Mouse (Mus musculus): ENCODE measurements at regions not wholly inside any gene's neighbourhood (a gene's known extent, or its start where the extent isn't known, plus 50 kb on each side); places are given as distances from the start of the nearest gene placed in this dataset.

DNA sequence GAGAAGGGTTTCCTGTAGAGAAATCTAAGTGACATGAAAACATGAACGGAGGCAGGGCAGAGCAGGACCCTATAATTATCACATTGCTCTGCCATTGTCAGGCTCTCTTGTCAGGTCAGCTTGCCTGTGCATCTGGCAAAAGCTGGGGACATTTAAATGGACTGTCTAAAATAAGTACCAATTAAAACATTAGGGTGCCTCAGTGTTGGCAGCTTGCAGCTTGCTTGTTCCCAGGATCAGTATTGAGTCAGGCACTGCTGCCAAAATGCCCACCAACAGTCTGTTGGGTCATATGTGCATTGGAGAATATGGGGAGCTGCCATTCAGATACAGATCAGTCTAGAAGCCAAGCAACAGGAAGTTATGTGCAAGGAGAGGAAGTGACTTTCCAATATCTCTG, 349.5 kb upstream of the B3gat1 start:
- no peak for DNase-seq (ENCODE audit: low read depth)

DNA sequence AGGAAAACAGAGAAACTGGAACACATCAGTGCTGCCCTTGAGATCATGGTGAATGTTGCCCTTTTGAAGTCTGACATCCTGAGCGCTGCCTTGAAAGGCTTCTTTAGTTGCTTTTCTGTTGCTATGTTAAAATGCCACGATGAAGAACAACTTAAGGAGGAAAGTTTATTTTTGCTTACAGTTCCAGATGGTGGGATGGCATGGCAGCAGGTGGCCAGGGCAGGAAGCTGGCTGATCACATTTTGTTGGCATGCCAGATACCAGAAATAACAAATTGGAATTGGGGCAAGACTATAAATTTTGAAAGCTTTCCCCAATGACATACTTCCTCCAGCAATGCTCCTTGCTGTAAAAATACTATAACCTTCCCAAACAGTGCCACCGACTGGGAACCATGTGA, 334.9 kb upstream of the B3gat1 start:
- no peak for DNase-seq (ENCODE audit: low read depth)

DNA sequence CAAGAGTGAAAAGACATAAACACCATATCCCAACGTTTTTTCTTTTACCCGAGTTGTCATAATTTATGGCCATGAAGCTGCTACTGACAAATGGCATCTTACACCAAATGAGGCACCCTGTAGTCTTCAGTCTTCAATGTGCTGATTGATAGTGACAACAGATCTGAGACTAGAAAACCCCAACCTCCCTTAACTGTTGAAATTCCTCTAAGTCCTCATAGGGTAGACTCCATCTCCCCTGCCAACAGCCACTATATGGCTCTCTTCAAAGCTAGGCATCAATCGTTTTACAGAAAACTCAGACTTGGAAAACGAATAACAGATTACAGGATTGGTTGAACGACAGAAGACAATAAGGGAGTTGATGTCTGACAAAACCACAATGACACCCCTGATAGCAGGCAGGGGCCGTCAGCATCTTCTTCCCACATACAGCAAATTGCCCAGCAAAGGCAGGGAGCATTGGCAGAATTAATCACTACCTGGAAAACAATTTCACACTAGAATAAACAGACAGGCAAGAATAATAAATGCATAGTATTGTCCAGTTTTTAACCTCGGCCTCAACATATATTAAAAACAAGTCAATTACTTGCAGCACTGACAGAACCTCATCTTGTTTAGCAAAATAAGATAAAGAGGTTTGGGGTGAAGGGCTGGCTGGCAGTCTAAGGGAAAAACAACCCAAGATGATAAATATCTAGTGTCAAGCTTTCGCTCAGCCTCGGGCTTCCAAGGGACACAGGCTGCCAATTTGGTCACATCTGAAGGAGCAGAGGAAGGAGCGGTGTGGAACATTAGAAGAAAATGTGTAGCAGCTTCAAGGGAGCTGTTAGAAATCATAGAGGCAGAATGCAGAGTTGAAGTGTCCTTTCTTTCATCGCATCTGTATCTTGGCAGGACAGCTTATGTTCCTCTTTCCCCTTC, 310.4 kb upstream of the B3gat1 start:
- no peak for DNase-seq (ENCODE audit: low read depth)

DNA sequence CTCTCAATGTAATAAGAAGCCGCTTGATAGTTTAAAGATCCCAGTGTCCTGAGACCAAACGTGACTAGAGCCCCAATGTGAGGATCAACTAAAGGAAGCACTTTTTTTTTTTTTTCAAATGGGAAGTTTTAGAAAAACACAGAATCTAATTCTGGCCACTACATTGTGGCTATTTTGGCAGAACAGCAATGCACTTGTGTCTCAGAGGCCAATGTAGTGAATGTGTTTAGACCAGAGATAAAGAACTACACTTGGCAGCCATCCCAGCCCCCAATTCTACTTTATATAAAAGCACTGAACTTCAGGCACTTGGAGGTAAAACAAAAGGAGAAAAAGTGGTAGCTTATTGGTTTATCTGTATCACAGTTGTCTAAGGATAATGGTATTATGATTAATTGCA, 298.0 kb upstream of the B3gat1 start:
- DNase-seq (ENCODE audit: low read depth), result no peak

DNA sequence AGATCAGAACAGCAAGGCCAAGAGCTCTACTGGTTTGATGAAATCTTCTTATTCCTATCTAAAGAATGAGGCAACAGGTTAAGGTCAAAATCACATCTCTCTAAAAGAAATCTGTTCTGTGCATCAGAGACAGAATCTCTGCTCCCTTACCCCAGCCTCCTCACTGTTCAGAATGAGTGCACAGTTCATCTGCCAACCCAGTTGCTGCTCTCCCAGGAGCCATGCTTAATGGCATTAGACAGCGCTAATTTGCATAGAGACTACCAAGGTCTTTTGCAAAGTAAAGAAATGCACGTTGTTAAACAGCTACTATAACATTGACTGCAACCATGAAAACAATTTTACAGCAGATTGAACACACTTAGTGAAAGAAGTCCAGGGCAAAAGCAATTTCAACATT, 296.3 kb upstream of the B3gat1 start:
- DNase-seq (ENCODE audit: low read depth), result no peak

DNA sequence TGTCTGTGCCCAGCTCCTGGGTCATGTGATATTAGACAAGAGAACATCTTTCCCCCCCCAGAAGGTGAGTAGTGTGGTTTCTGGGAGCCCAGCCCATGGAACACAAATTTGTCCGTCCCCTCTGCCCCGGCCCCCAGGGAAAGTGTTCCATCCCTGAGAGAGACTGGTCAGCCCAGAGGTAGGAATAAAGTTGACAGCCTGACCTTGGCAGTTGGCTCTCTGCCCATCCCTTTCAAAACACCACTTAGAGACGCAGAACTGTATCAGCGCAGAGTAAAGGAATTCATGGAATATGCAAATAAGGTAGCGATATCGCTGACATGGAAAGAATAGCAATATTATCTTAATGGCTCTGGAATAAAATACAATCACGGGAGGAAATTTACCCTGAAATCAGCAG, 279.6 kb upstream of the B3gat1 start:
- DNase-seq (ENCODE audit: low read depth), result no peak

DNA sequence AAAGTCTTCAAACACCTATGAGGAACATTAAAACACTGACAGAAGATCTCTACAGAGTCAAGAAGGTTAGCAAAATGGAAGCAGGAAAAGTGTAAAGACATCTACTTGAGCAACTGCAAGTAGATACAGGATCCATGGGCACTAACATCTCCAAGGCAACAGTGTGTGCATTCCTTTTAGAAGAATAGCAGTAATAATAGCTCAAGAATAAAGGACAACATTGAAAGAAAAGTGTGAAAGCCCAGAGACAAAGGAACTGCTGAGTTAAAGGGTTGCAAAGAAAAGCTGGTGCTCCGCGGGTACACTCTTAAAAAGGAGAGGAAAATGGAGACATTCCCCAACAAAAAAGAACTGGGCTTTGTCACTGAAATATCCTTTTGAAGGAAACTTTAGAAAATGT, 272.4 kb upstream of the B3gat1 start:
- no peak for DNase-seq (ENCODE audit: low read depth)

DNA sequence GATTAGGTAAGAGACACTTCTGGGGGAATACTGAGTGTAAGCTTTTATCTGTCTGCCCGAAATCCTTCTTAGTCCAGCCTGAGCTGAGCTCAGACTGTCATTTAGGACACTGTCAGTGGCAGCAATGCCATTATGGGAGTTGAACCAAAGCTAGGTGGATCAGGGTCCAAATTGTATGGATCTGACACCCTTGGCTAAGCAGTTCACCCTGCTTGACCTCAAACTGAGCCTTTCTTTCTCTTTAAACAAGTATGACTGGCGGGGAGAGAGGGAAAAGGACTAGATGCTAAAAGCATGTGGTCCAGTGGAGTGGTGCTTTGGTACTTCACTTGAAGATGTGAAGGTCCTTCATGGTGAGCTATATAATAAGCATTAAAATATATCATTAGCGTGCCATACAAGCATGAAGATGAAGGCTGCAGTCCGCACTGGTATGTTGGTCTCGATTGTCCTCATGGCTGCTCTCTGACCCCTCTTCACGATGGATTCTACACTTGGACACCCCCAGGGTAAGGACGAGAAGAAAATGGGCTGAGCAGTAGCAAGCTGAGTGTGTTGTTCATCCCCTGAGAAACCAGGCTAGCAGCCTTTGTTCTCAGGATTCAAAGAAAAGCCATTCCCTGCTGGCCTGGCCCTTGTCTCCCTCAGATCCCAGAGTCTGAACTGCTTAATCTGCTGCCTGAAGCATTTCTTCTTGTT, 262.7 kb upstream of the B3gat1 start:
- DNase-seq (ENCODE audit: low read depth), result no peak

DNA sequence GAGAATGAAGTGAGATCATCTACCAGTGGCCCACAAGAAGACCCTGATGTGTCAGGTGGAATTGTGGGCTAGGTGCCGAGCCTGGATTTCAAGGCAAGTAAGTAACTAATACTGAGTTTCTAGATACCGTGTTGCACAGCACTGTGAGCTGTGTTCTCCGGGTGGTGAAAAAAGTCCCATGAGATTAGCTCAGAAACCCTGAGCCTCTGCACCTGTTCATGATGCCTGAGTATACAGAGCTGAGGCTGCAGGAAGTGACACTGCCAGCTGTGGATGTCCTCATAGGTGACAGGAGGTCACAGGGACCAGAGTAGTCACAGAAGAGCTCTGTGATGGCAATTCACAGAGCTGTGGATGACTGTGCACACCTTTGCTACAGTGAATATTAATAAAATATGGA, 257.2 kb upstream of the B3gat1 start:
- no peak for DNase-seq (ENCODE audit: low read depth)

DNA sequence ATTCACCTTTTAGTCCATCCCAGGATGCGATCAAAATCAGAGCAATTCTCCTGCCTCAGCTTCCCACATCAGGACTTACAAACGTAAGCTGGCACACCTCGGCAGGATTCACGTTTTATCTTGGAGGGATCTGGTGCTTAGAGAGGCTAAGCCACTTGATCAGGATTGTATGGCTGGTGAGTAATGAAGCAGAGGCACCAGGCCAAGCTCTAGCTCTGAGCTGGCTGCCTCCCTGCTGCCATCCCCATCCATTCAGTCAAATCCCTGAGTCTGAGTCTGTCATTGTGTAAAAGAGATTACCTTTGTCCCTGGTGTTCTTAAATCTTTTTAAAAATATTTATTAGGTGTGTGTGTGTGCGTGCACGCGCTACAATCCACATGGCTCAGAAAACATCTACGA, 252.6 kb upstream of the B3gat1 start:
- no peak for DNase-seq (ENCODE audit: low read depth)

DNA sequence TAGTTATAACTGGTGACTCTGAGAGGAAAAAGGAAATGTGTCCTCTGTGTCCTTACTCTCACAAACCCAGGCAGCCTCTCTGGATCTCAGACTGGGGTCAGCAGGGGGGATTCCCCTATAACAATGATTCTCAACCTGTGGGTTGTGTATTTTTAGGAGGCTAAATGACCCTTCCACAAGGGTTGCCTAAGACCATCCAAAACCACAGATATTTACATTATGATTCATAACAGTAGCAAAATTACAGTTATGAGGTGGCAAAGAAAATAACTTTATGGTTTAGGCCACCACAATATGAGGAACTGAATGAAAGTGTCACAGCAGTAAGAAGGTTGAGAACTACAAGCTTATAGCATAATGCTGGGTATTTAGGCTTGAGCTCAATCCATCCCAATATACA, 251.6 kb upstream of the B3gat1 start:
- DNase-seq (ENCODE audit: low read depth), result peak; percentile 0

DNA sequence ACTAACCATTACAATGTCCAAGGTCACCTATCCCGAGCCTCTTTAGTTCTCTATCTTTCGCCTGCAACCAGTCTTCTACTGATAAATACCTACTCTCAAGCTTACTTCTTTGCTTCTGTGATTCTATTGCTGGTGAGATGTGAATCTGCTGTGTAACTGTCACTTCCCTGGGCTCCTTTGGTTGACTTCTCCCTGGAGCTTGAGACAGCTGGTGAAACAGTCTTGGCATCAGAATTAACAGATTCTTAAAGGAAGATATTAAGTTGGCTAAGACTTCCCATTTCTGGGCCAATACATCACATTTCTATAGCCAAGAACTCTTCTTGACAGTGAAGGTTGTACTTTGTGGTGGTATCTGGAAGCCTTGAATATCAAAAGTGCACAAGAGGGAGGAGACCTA, 239.8 kb upstream of the B3gat1 start:
- no peak for DNase-seq (ENCODE audit: low read depth)

DNA sequence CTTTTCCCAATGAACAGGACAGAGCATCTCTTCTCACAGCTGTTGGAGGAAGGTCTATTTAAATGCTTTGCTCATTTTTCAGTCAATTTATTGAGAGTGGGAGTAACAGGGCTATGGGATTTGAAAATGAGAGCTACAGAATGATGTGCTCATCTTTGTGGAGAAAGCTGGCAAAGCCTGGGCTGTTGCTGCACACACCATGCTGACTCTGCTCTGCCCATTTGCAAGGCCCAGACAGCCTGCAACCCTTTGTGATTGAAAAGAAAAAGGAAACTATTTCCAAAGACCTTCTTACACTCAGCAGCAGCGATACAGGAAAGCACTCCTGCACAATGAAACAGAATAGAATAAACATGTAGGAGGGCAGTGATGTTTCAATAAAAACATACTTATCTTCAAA, 231.5 kb upstream of the B3gat1 start:
- DNase-seq (ENCODE audit: low read depth), result no peak

DNA sequence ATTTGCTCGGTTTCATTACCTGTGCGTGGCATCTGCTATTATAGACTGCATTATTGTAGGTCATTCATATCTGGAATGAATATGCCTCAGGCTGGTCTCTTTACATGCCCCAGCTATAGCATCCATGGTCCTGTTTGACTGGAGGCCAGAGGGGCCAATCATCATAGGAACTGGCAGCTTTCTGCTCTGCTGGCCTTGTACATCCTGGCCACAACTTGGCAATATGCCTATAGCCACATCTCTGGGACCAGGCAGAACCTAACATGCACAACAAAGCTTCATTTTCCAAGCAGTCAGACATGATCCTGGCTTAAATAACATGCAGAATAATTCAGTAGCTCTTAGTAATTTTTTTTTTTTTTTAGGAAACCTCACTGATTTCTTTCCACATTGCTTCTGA, 227.6 kb upstream of the B3gat1 start:
- no peak for DNase-seq (ENCODE audit: low read depth)

DNA sequence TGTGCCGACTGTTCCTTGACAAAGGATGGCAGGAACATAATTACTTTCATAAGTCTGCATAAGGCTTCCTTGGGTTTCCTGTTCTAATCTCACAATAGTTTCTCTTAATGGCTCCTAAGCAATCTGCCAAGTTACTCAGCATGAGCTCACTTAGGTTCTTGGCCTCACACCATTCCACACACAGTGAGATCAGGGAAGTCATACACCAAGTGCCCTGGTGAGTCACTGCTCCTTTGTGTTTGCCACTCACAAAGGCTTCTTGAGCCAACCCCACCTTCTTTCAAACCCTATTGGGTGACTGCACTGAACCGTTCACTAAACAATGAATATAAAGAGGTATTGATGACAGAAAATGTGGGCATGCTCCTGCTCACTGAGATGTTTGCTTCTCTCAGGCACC, 214.9 kb upstream of the B3gat1 start:
- DNase-seq (ENCODE audit: low read depth), result no peak

DNA sequence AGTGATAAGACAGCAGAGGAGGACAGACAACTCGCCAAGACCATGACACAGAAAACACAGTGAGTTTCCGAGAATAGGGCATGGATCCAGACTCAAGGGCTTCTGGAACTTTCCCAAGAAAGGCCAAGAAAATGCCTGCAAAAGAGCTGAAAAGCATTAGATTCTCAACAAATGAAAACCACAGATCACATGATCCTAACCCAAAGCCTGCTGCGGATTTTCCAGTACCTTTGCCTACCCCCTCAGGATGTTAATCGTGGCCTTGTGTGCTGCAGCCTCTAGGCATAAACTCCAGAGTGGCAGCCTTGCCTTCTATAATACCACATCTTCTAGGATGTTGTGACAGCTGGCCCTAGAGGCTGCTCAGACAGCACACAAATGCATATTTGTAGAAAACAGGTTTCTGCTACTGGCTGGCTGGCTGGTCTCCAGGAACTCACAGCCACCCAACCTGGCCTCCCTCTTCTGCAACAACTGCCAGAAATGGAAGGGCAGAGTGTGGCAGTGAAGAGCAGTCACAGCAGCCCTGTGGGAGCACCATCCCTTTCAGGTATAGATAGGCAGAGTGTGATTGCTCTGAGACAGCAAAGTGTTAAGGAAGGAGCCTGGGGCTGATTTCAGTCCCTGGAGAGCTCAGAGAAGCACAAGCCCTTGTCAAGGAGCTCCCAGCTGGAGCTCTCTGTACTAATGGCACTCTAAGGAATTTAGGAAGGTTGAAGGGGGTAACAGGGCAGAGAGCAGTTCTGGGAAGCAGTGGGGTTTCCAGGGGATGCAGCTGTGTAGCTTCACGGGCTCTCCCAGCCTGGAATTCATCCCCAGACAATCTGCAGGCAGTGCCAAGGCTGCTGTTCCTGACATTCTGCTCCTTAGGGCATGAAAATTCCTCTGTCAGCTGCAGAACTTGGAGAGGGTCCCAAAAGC, 213.7 kb upstream of the B3gat1 start:
- no peak for DNase-seq (ENCODE audit: low read depth)

DNA sequence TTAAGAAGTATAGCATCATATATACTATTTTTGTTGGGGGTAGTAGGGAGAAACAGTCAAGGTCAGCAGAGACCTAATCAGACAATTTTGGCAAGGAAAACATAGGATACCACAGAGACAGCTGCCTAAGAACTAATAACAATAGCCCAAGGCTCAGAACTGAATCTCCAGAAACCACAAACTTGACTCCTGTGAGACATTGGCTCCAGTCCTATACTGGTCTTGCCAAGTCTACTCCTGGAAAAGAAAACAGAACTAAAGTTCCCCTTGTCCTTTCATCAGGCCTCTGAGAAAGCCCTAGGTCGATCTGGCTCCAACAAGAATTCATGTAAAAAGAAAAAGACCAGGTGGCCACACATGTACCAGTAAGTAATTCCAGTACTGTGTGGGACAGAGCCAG, 209.4 kb upstream of the B3gat1 start:
- no peak for DNase-seq (ENCODE audit: low read depth)

DNA sequence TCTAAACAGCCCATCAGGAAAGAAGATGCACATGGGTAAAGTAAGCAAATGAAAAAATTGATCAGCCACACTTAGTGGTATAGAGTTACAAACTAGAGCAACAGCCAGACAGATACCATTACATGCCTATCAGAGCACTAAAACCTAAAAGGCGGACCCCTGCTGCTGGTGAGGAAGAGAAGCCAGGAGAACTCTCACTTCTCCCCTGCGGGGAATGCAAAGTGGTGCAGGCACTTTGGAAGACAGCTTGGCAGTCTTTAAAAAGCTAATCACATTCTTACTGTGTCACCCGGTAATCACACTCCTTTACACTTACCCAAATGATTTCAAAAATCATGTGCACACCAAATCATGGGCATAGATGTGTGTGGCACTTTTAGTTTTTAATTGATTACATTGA, 204.8 kb upstream of the B3gat1 start:
- no peak for DNase-seq (ENCODE audit: low read depth)

DNA sequence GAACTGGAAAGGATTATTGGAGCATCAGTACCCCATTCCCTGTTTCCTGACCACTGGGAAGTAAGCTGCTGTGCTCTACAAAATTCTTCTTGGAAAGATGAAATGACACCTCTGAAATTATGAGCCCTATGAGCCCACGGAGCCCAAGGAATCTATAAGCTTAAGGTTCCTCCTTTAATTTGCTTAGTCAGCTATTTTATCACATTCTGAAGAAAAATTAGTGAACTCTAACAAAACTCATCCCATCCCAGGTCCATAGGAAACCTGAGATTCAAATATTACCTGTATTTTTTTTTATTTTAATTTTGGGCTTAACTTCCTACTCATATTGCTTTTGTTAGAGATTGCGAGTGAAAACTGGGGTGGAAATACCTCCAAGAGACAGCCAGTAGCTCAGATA, 194.5 kb upstream of the B3gat1 start:
- DNase-seq (ENCODE audit: low read depth), result no peak

DNA sequence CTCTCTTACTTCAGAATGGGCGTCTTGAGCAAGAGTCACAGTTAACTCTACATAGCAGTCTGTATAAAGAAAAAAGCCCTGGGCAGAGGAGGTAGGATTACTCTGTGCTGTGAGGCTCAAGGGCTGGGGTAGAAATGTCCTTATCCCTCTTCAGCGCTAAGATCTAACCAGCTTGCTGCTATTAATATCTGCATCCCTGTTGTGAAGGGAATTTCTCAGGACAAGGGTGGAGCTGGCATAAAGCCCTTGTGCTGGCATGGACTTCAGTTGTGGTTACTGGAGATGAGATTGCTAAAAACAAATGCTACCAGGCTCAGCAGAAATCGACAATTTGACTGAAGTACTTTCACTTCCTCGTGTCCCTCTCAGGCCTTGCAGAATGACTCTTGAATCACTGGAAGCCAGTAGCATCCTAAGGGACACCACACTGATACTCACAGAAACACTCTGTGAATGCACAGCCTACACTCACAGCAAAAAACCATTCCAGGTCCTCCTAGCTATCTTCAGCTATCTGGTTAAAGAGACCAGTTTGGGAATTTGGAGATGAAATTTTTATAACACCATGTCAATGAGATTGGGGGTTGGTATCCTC, 185.1 kb upstream of the B3gat1 start:
- no peak for DNase-seq (ENCODE audit: low read depth)

DNA sequence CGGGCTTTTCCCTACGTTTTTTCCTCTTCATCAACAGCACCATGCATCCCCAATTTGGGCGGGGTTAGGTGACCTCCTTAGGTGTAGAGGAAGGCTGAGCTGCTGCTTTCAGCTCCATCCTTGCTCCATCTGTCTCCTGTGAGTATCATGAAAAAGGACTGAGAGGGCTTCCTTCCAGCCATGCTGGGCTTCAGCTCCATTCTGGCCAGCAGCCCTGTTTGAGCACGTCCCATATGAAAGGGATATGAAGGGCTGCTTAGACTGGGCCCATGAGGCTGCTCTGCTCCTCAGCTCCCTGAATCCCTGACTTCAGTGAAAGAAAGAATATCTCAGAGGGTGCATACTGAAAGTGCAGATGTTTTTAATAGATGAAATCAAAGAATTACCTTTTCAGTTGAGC, 184.4 kb upstream of the B3gat1 start:
- no peak for DNase-seq (ENCODE audit: low read depth)

DNA sequence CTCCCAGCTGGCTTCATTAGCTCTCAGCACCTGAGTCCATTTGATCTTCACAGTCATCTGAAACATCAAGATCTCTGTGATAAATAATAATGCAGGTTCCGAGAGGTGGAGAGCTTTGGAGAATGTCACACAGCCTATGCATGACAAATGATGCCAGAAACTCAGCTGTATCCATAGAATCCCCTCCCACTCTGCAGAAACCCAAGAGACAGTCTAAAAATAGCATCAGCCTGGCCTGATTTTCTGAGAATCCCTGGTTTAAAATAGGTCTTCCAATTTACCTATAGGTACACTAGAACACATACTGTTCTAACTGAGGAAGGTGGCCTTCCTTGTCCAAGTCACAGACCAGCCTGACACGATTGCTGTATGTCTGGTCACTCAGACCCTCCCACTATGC, 184.0 kb upstream of the B3gat1 start:
- DNase-seq (ENCODE audit: low read depth), result no peak
